Mouse (Mus musculus) c-Kit-negative CD71-positive TER-119-positive erythroid progenitor cells, embryonic 14.5 days (primary cell): Measurements from ENCODE around the gene Meis3.
A peak's percentile ranks its signal among the peaks of the same experiment; 100 is the strongest.

ENCODE experiments used
- DNase-seq: peaks from one replicate; pipeline ENCODE4 v3.0.0-alpha.2; 2013; ENCODE audit warnings: low read depth, low spot score

The Meis3 gene

GRCm38 (mm10) chr7:16208781-16209665, 34.1 kb downstream of the Meis3 start:
- DNase-seq, result no peak

- DNase-seq, result no peak
These were observed 36.0 kb downstream of the Meis3 start for GRCm38 (mm10) chr7:16210862-16211365.

GRCm38 (mm10) chr7:16213196-16213595, 38.3 kb downstream of the Meis3 start:
- DNase-seq, result no peak

- DNase-seq, result no peak
These were observed 39.1 kb downstream of the Meis3 start for GRCm38 (mm10) chr7:16213986-16214385.

- DNase-seq, result peak; percentile 96
These were observed 46.8 kb downstream of the Meis3 start, which contains the start of gene Dhx34 for GRCm38 (mm10) chr7:16221582-16222272. Dhx34 (minus strand) TSS chr7:16222037.

- no peak for DNase-seq
These were observed 55.0 kb downstream of the Meis3 start for GRCm38 (mm10) chr7:16229869-16230268.
